Mouse (Mus musculus) MEL (cell line): ENCODE results near the gene Swt1. TPM values are rescaled to one million over a fixed set of nuclear protein-coding genes. Genes with fewer than 3 reads are reported as not detected.

Source experiments
- DNase-seq: peaks from one replicate; pipeline ENCODE4 v3.0.0; 2011; ENCODE audit warnings: low read depth, low spot score
- H3K27ac ChIP-seq: 2 replicates; pipeline ENCODE4 v1.5.1; 2012; ENCODE audit warnings: low read depth, mild to moderate bottlenecking, control low read depth, low read length, moderate library complexity; ENCODE audit not compliant: control insufficient read depth
- H3K27me3 ChIP-seq, 2 experiments: fragments of 150-350 bp in 1 of 2; sonication (generic) in 1 of 2; 2 replicates each; pipeline ENCODE4 v1.6.1; 2012; ENCODE audit warnings: low read length in 2 of 2, mild to moderate bottlenecking in 2 of 2, improper control_type of control experiment in 1 of 2, moderate library complexity in 1 of 2; ENCODE audit not compliant: insufficient read depth in 2 of 2, control insufficient read depth in 1 of 2
- H3K36me3 ChIP-seq, 2 experiments: 2 replicates each; pipeline ENCODE4 v1.6.1; 2012 to 2014; ENCODE audit warnings: low read length in 2 of 2, improper control_type of control experiment in 1 of 2, inconsistent platforms in 1 of 2, mild to moderate bottlenecking in 1 of 2; ENCODE audit not compliant: insufficient read depth in 2 of 2, control insufficient read depth in 1 of 2
- H3K4me1 ChIP-seq, 2 experiments: fragments of 150-350 bp in 1 of 2; sonication (generic) in 1 of 2; 2 replicates each; pipeline ENCODE4 v1.6.1; 2012; ENCODE audit warnings: low read length in 2 of 2, improper control_type of control experiment in 1 of 2, mild to moderate bottlenecking in 1 of 2; ENCODE audit not compliant: insufficient read depth in 2 of 2, control insufficient read depth in 1 of 2
- H3K4me3 ChIP-seq, 2 experiments: fragments of 150-350 bp in 1 of 2; sonication (generic) in 1 of 2; 2 replicates each; pipeline ENCODE4 v1.5.1; 2012; ENCODE audit warnings: low read depth in 2 of 2, low read length in 2 of 2, mild to moderate bottlenecking in 2 of 2, moderate library complexity in 2 of 2, control low read depth in 1 of 2, improper control_type of control experiment in 1 of 2; ENCODE audit not compliant: control insufficient read depth in 1 of 2, insufficient read depth in 1 of 2
- H3K79me2 ChIP-seq: 2 replicates; pipeline ENCODE4 v1.6.1; 2012; ENCODE audit warnings: mild to moderate bottlenecking, low read length, moderate library complexity; ENCODE audit not compliant: control insufficient read depth, poor library complexity, insufficient read depth
- H3K9ac ChIP-seq: 2 replicates; pipeline ENCODE4 v1.6.1; 2012; ENCODE audit warnings: low read depth, mild to moderate bottlenecking, control low read depth, low read length, moderate library complexity; ENCODE audit not compliant: control insufficient read depth, poor library complexity, severe bottlenecking
- H3K9me3 ChIP-seq: fragments of 150-350 bp; sonication (generic); replicated peaks from 2 replicates; pipeline ENCODE4 v1.6.1; 2012; ENCODE audit warnings: mild to moderate bottlenecking, low read length, improper control_type of control experiment, moderate library complexity; ENCODE audit not compliant: insufficient read depth
- CHD1 ChIP-seq: IDR thresholded peaks from 2 replicates; pipeline ENCODE4 v1.6.1; 2012; ENCODE audit warnings: low read depth, mild to moderate bottlenecking, inconsistent platforms, low read length, improper control_type of control experiment
- CHD2 ChIP-seq: IDR thresholded peaks from 2 replicates; pipeline ENCODE4 v1.6.1; 2011; ENCODE audit warnings: low read length, improper control_type of control experiment
- CTCF ChIP-seq, 3 experiments: IDR thresholded peaks in 2 of 3; conservative IDR thresholded peaks in 1 of 3; 2 replicates each; pipeline ENCODE4 v1.5.1; 2011 to 2012; ENCODE audit warnings: low read length in 3 of 3, low read depth in 2 of 3, mild to moderate bottlenecking in 2 of 3, improper control_type of control experiment in 1 of 3, inconsistent platforms in 1 of 3, mixed read lengths in 1 of 3, moderate library complexity in 1 of 3; ENCODE audit not compliant: control insufficient read depth in 1 of 3, insufficient read depth in 1 of 3, poor library complexity in 1 of 3, severe bottlenecking in 1 of 3
- EP300 ChIP-seq, 2 experiments: IDR thresholded peaks; 2 replicates each; pipeline ENCODE4 v1.6.1; 2011; ENCODE audit warnings: improper control_type of control experiment in 2 of 2, low read length in 2 of 2, low read depth in 1 of 2, mild to moderate bottlenecking in 1 of 2
- ETS1 ChIP-seq: IDR thresholded peaks from 2 replicates; pipeline ENCODE4 v1.6.1; 2012; ENCODE audit warnings: low read depth, mild to moderate bottlenecking, inconsistent platforms, low read length, improper control_type of control experiment, moderate library complexity
- GABPA ChIP-seq: IDR thresholded peaks from 2 replicates; pipeline ENCODE4 v1.6.1; 2012; ENCODE audit warnings: low read depth, mild to moderate bottlenecking, inconsistent platforms, low read length, improper control_type of control experiment, moderate library complexity
- GATA1 ChIP-seq: IDR thresholded peaks from 2 replicates; pipeline ENCODE4 v1.6.1; 2011; ENCODE audit warnings: low read depth, low read length, improper control_type of control experiment
- HCFC1 ChIP-seq: IDR thresholded peaks from 2 replicates; pipeline ENCODE4 v1.6.1; 2012; ENCODE audit warnings: low read depth, mild to moderate bottlenecking, inconsistent platforms, low read length, improper control_type of control experiment, moderate library complexity
- JUND ChIP-seq: IDR thresholded peaks from 2 replicates; pipeline ENCODE4 v1.6.1; 2011; ENCODE audit warnings: low read depth, mild to moderate bottlenecking, improper control_type of control experiment, low read length
- KAT2A ChIP-seq: conservative IDR thresholded peaks from 2 replicates; pipeline ENCODE4 v1.6.1; 2012; ENCODE audit warnings: low read depth, low read length, improper control_type of control experiment, inconsistent platforms
- MAZ ChIP-seq: IDR thresholded peaks from 2 replicates; pipeline ENCODE4 v1.6.1; 2012; ENCODE audit warnings: low read depth, mild to moderate bottlenecking, inconsistent platforms, low read length, improper control_type of control experiment
- MEF2A ChIP-seq: IDR thresholded peaks from 2 replicates; pipeline ENCODE4 v1.6.1; 2014; ENCODE audit warnings: low read depth, mild to moderate bottlenecking, inconsistent platforms, low read length, improper control_type of control experiment; ENCODE audit not compliant: poor library complexity, insufficient replicate concordance, severe bottlenecking; ENCODE audit errors: extremely low read depth
- MXI1 ChIP-seq: IDR thresholded peaks from 2 replicates; pipeline ENCODE4 v1.6.1; 2011; ENCODE audit warnings: mild to moderate bottlenecking, low read depth, low read length, improper control_type of control experiment
- MYB ChIP-seq: IDR thresholded peaks from 2 replicates; pipeline ENCODE4 v1.6.1; 2011; ENCODE audit warnings: mild to moderate bottlenecking, low read depth, low read length, improper control_type of control experiment
- MYC ChIP-seq: IDR thresholded peaks from 2 replicates; pipeline ENCODE4 v1.6.1; 2011; ENCODE audit warnings: low read depth, mild to moderate bottlenecking, low read length, improper control_type of control experiment, moderate library complexity
- NELFE ChIP-seq: IDR thresholded peaks from 2 replicates; pipeline ENCODE4 v1.6.1; 2011; ENCODE audit warnings: low read depth, low read length, improper control_type of control experiment
- NRF1 ChIP-seq: IDR thresholded peaks from 2 replicates; pipeline ENCODE4 v1.6.1; 2014; ENCODE audit warnings: low read depth, mild to moderate bottlenecking, inconsistent platforms, low read length, improper control_type of control experiment, moderate library complexity; ENCODE audit not compliant: poor library complexity, insufficient read depth, severe bottlenecking
- POLR2A ChIP-seq, 2 experiments: IDR thresholded peaks; 2 replicates each; pipeline ENCODE4 v1.6.1; 2011 to 2012; ENCODE audit warnings: low read length in 2 of 2, mild to moderate bottlenecking in 2 of 2, control low read depth in 1 of 2, improper control_type of control experiment in 1 of 2, low read depth in 1 of 2, moderate library complexity in 1 of 2; ENCODE audit not compliant: control insufficient read depth in 1 of 2, insufficient read depth in 1 of 2, poor library complexity in 1 of 2
- POLR2AphosphoS2 ChIP-seq: IDR thresholded peaks from 2 replicates; pipeline ENCODE4 v1.6.1; 2011; ENCODE audit warnings: low read length, improper control_type of control experiment
- RAD21 ChIP-seq: IDR thresholded peaks from 2 replicates; pipeline ENCODE4 v1.6.1; 2011; ENCODE audit warnings: mild to moderate bottlenecking, low read depth, low read length, improper control_type of control experiment
- RCOR1 ChIP-seq: IDR thresholded peaks from 2 replicates; pipeline ENCODE4 v1.6.1; 2012; ENCODE audit warnings: low read depth, mild to moderate bottlenecking, inconsistent platforms, low read length, improper control_type of control experiment
- TAL1 ChIP-seq: IDR thresholded peaks from 2 replicates; pipeline ENCODE4 v1.6.1; 2012; ENCODE audit warnings: mild to moderate bottlenecking, inconsistent platforms, low read length, moderate library complexity, mixed read lengths
- TBP ChIP-seq: IDR thresholded peaks from 2 replicates; pipeline ENCODE4 v1.8.0; 2011; ENCODE audit warnings: low read depth, low read length, improper control_type of control experiment
- TCF12 ChIP-seq: IDR thresholded peaks from 2 replicates; pipeline ENCODE4 v1.6.1; 2014; ENCODE audit warnings: low read depth, mild to moderate bottlenecking, inconsistent platforms, low read length, improper control_type of control experiment, moderate library complexity
- UBTF ChIP-seq: IDR thresholded peaks from 2 replicates; pipeline ENCODE4 v1.6.1; 2012; ENCODE audit warnings: low read depth, mild to moderate bottlenecking, inconsistent platforms, low read length, improper control_type of control experiment, moderate library complexity, borderline replicate concordance; ENCODE audit not compliant: insufficient read depth
- USF1 ChIP-seq: IDR thresholded peaks from 2 replicates; pipeline ENCODE4 v1.6.1; 2014; ENCODE audit warnings: low read depth, mild to moderate bottlenecking, inconsistent platforms, low read length, improper control_type of control experiment, moderate library complexity
- ZC3H11A ChIP-seq: IDR thresholded peaks from 2 replicates; pipeline ENCODE4 v1.6.1; 2012; ENCODE audit warnings: low read depth, mild to moderate bottlenecking, inconsistent platforms, low read length, improper control_type of control experiment
- ZKSCAN1 ChIP-seq: IDR thresholded peaks from 2 replicates; pipeline ENCODE4 v1.6.1; 2012; ENCODE audit warnings: low read depth, mild to moderate bottlenecking, inconsistent platforms, low read length, improper control_type of control experiment, moderate library complexity
- ZMIZ1 ChIP-seq: IDR thresholded peaks from 2 replicates; pipeline ENCODE4 v1.6.1; 2012; ENCODE audit warnings: low read depth, mild to moderate bottlenecking, inconsistent platforms, low read length, improper control_type of control experiment, moderate library complexity
- ZNF384 ChIP-seq: IDR thresholded peaks from 2 replicates; pipeline ENCODE4 v1.6.1; 2012; ENCODE audit warnings: low read depth, mild to moderate bottlenecking, inconsistent platforms, low read length, improper control_type of control experiment
- polyA plus RNA-seq, 2 experiments: library from polyadenylated mRNA; stranded (reverse) in 1 of 2; unstranded in 1 of 2; fragments of >175 nt in 1 of 2; fragments of >200 nt in 1 of 2; gene quantifications; 2 replicates each; pipeline versions ENCODE4 v1.2.1 to v1.2.4; 2012; ENCODE audit warnings: low replicate concordance in 2 of 2, low read depth in 1 of 2; ENCODE audit not compliant: insufficient read length in 2 of 2, insufficient read depth in 1 of 2, missing spikeins in 1 of 2
- total RNA-seq: library from RNA; depleted of rRNA; stranded (reverse); fragments of 300-350 nt; gene quantifications from 2 replicates; pipeline ENCODE4 v1.2.3, GENCODE M21; 2012

Gene Swt1
- total and polyA plus RNA-seq, 3 experiments, result 13.5 to 13.7 TPM; not detected in 1

GRCm38 (mm10) chr1:151345109-151345862, 83.0 kb downstream of the Swt1 start (continued):
- TF ChIP-seq EP300 (IDR thresholded peaks at IDR 0.05; ENCODE audit: low read depth in 1 of 2, low read length in 2 of 2), result 0 out of 4 replicates have a peak, but pooled peaks have one; percentile 9 to 32
- TF ChIP-seq RCOR1, result peak; percentile 37
- TF ChIP-seq ZMIZ1, result no peak; the same call in 1 of the 2 replicates
- TF ChIP-seq HCFC1, result peak; percentile 31; the same call in 1 of the 2 replicates
- TF ChIP-seq RAD21, result no peak
- TF ChIP-seq MXI1, result peak; percentile 81
- TF ChIP-seq CTCF (IDR thresholded peaks at IDR 0.05 in 2 of 3, conservative IDR thresholded peaks at IDR 0.05 in 1 of 3; ENCODE audit: control insufficient read depth in 1 of 3, insufficient read depth in 1 of 3, low read depth in 2 of 3, low read length in 3 of 3, poor library complexity in 1 of 3, severe bottlenecking in 1 of 3), result no peak

DNA sequence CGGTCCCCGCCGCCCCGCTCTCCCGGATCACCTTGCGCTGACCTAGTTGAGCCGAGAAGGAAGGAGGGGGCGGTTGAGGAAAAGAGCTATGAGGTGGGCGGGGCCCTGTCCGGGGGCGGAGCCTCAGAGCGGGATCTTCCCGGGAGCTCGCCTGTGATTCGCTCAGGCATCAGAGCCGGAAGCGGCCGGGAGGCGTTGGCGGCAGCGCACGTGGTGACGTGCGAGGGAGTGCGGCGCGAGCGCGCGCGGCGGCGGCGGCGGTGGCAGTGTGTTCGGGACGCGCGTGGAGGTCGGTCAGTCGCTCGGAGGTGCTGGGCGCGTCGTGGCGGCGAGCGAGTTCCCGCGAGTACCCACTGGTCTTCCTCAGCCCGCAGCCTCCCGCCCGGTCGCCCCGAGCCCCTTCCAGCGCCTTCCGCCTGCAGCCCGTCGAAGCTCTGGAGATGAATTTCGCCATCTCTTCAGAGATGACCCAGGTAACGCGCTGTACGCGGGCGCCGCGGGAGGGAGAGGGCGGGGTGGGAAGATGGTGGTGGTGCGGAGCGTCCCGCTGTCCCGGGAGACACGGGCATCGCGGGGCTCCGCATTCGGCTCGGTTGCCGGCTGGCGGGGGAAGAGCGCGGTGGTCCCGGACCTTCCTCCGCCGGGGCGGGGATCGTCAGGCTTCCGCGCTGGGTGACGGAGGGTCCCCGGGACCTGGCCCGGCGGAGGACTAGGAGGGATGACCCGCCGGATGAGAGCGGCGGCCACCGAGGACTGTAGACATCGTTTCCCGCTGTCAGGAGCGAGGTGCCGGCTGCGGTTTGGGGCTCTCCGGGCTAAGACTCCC, 83.8 kb downstream of the Swt1 start, which contains the start of gene Ivns1abp:
Gene Ivns1abp, plus strand, starts transcription at position 195 of the 826 bp plus-strand sequence.
- peak within 1 kb of the TSS; percentile 88 for H3K27ac ChIP-seq
- H3K4me1 ChIP-seq, result peaks cover 6 to 17% of the 10 kb centered on the region in 2 experiments; a peak in 3 of 4 replicates
- TF ChIP-seq MYC (peak; percentile 70; the same call in 1 of the 2 replicates), ZKSCAN1 (no peak), EP300 (IDR thresholded peaks at IDR 0.05; ENCODE audit: low read depth in 1 of 2, low read length in 2 of 2) (no peak), ETS1 (peak; percentile 36; the same call in 1 of the 2 replicates), GABPA (no peak), UBTF (0 out of 2 replicates have a peak, but pooled peaks have one; percentile 10), CTCF (IDR thresholded peaks at IDR 0.05 in 2 of 3, conservative IDR thresholded peaks at IDR 0.05 in 1 of 3; ENCODE audit: control insufficient read depth in 1 of 3, insufficient read depth in 1 of 3, low read depth in 2 of 3, low read length in 3 of 3, poor library complexity in 1 of 3, severe bottlenecking in 1 of 3) (no peak), USF1 (peak; percentile 78), TBP (peak; percentile 53), ZMIZ1 (peak; percentile 15; the same call in 1 of the 2 replicates), KAT2A (no peak), RCOR1 (no peak), MEF2A (no peak), ZNF384 (no peak), TCF12 (no peak), NELFE (peak; percentile 90), MAZ (no peak), CHD2 (no peak), CHD1 (no peak), HCFC1 (no peak), NRF1 (peak; percentile 27; the same call in 1 of the 2 replicates), JUND (no peak), TAL1 (no peak), POLR2A (IDR thresholded peaks at IDR 0.05; ENCODE audit: control insufficient read depth in 1 of 2, insufficient read depth in 1 of 2, low read depth in 1 of 2, low read length in 2 of 2, poor library complexity in 1 of 2) (peak; percentile 73; a peak in 3 of 4 replicates), POLR2AphosphoS2 (no peak; the same call in 1 of the 2 replicates), GATA1 (no peak), ZC3H11A (no peak), MYB (no peak)

More for the DNA sequence above, 83.8 kb downstream of the Swt1 start, which contains the start of gene Ivns1abp:
- Histone ChIP-seq H3K27me3 (no peaks in the 10 kb centered on the region), H3K36me3 (peaks cover 4 to 25% of the 10 kb centered on the region in 2 experiments), H3K4me3 (peak within 1 kb of the TSS; percentile 88 to 92), H3K79me2 (peaks cover 45% of the 10 kb centered on the region), H3K9ac (peak within 1 kb of the TSS; percentile 98), H3K9me3 (no peaks in the 10 kb centered on the region)
- peak; percentile 98 for DNase-seq
